Mouse (Mus musculus): ENCODE measurements around the gene BC051019.

DNA sequence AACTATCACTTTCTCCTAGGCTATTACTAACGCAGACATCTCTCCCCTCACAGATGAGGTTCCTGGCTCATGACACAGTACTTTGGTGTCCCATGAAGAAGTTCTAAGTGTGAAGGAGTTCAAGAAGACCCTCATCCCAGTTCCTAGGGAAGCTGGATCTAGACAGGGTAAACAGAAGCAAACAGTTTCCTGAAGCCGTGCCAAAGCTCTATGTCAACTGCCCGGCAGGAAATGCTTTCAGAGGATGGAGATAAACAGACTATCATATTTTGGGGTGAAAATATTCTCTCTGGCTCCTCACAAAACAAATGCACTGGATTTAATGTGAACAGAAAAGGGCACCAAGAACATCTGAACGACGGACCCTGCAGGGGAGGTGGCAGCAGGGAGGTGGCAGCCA, 32.7 kb downstream of the BC051019 start:
- TF ChIP-seq EP300 (optimal IDR thresholded peaks at IDR 0.05) (no peak), CTCF (IDR thresholded peaks at IDR 0.05; ENCODE audit: low read depth) (no peak)

All from stomach, postnatal 0 days (tissue).